Mouse (Mus musculus): ENCODE results near the gene Osbpl7.

The Osbpl7 gene

GRCm38 (mm10) chr11:97050216-97050943, at the start of gene Osbpl7:
Gene Osbpl7, plus strand, starts transcription at chr11:97050628.
- peak; percentile 84 to 89 for DNase-seq

GRCm38 (mm10) chr11:97003170-97003569, 47.3 kb upstream of the Osbpl7 start:
- DNase-seq, result no peak

- no peak for DNase-seq
Observed at GRCm38 (mm10) chr11:97007093-97007794, 43.2 kb upstream of the Osbpl7 start.

GRCm38 (mm10) chr11:97009198-97009790, 41.1 kb upstream of the Osbpl7 start:
- no peak for DNase-seq

GRCm38 (mm10) chr11:97013121-97013670, 37.2 kb upstream of the Osbpl7 start, which contains the start of gene Sp6:
Gene Sp6, plus strand, starts transcription at chr11:97013394.
- no peak for DNase-seq

GRCm38 (mm10) chr11:97017696-97018582, 32.5 kb upstream of the Osbpl7 start:
- DNase-seq, result peak in 1 of 2 experiments; percentile 21

GRCm38 (mm10) chr11:97018583-97019344, 31.7 kb upstream of the Osbpl7 start:
- DNase-seq, result peak; percentile 58 to 71

- no peak for DNase-seq
Observed at GRCm38 (mm10) chr11:97019345-97019708, 31.1 kb upstream of the Osbpl7 start.

- peak in 1 of 2 experiments; percentile 28 for DNase-seq
Observed at GRCm38 (mm10) chr11:97021121-97021765, 29.2 kb upstream of the Osbpl7 start.

GRCm38 (mm10) chr11:97021873-97022484, 28.4 kb upstream of the Osbpl7 start:
- DNase-seq, result peak; percentile 90

GRCm38 (mm10) chr11:97024977-97025376, 25.5 kb upstream of the Osbpl7 start:
- DNase-seq, result no peak

GRCm38 (mm10) chr11:97025721-97026344, 24.6 kb upstream of the Osbpl7 start:
- peak; percentile 90 to 91 for DNase-seq

- peak; percentile 74 to 81 for DNase-seq
Observed at GRCm38 (mm10) chr11:97029686-97030417, 20.6 kb upstream of the Osbpl7 start, which contains the start of gene Scrn2. Gene Scrn2, plus strand, starts transcription at chr11:97029938.

- no peak for DNase-seq
Observed at GRCm38 (mm10) chr11:97030426-97030825, 20.0 kb upstream of the Osbpl7 start.

- no peak for DNase-seq
Observed at GRCm38 (mm10) chr11:97031977-97032376, 18.5 kb upstream of the Osbpl7 start.

- DNase-seq, result no peak
Observed at GRCm38 (mm10) chr11:97032499-97032898, 17.9 kb upstream of the Osbpl7 start.

GRCm38 (mm10) chr11:97033781-97034180, 16.6 kb upstream of the Osbpl7 start:
- DNase-seq, result no peak

- no peak for DNase-seq
Observed at GRCm38 (mm10) chr11:97036141-97036540, 14.3 kb upstream of the Osbpl7 start.

GRCm38 (mm10) chr11:97038881-97039280, 11.5 kb upstream of the Osbpl7 start:
- no peak for DNase-seq
